In the genomic region with DNA sequence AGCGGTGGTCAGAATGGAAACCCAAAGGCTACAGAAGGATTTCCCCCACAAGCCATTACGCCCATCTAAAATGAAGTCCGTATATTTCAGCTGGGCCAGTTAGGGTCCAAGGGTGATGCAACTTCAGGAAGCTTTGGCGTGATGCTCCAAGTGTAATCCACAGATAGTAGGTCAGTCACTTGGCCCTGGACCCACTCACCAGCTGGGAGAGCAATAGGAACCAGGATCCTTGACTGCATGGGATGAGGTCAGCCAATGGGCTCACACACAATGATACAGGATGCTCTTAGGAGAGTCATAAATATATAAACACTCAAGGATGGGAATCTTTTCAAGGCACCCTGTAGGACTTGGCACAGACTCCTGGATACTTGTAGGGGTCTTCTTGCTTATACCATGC, we compare ENCODE assay signal across 10 mouse cellular contexts. TPM values are rescaled to one million over a fixed set of nuclear protein-coding genes. Genes with fewer than 3 reads are reported as not detected.
DNase-seq lines count a peak whose midpoint lies in the region; ATAC-seq lines count a peak whose summit lies in the region.
"Had no signal": no experiment of that assay in that cellular context is flagged by ENCODE, and none has a peak within 500 bp of the region (broad histone marks: within the 10 kb centered on the region; RNA-seq: fewer than 3 reads in every experiment).

No protein-coding gene starts in this region.

- WGBS in embryonic facial prominence, embryonic 10.5 days, result 93% methylated on average over 4 of the region's 4 CpGs
- 80% methylated on average over 4 of the region's 4 CpGs for WGBS in intestine, embryonic 16.5 days

- H3K9ac ChIP-seq in intestine, embryonic 16.5 days (ENCODE audit: low read depth, low read length), result no peak overlapping the region
- H3K9ac ChIP-seq: embryonic facial prominence, embryonic 15.5 days; hindbrain, embryonic 14.5 days had no signal

- no peaks in the 10 kb centered on the region for H3K9me3 ChIP-seq in embryonic facial prominence, embryonic 10.5 days
- no peaks in the 10 kb centered on the region for H3K9me3 ChIP-seq in intestine, embryonic 16.5 days (ENCODE audit: control insufficient read depth, low read length)
- H3K9me3 ChIP-seq: embryonic facial prominence, embryonic 15.5 days had no signal

- H3K4me2 ChIP-seq in intestine, embryonic 16.5 days (ENCODE audit: low read depth, low read length), result no peak overlapping the region
- H3K4me2 ChIP-seq: embryonic facial prominence, embryonic 15.5 days had no signal

- peaks cover 56% of the 10 kb centered on the region for H3K27me3 ChIP-seq in embryonic facial prominence, embryonic 10.5 days (replicated peaks; ENCODE audit: low read depth, poor library complexity, severe bottlenecking)
- peaks cover 5% of the 10 kb centered on the region; the same call in 1 of the 2 replicates for H3K27me3 ChIP-seq in intestine, embryonic 16.5 days (replicated peaks; ENCODE audit: control insufficient read depth, insufficient read depth, low read length)

- DNase-seq in kidney, postnatal 25 days, result peak; percentile 49 to 60
- no peak for DNase-seq in kidney, adult 11 months
- peak; percentile 94 for DNase-seq in cerebellum, adult 9-11 months
- peak; percentile 46 to 74 for DNase-seq in gastrocnemius, postnatal 4 days (ENCODE audit: low spot score in 2 of 2)
- DNase-seq in lung, postnatal 25 days (ENCODE audit: low spot score), result peak; percentile 56
- no peak for DNase-seq in embryonic facial prominence, embryonic 10.5 days (ENCODE audit: low spot score)

- no peak overlapping the region for H3K27ac ChIP-seq in embryonic facial prominence, embryonic 10.5 days (replicated peaks)
- H3K27ac ChIP-seq in intestine, embryonic 16.5 days (ENCODE audit: low read length), result no peak overlapping the region
- H3K27ac ChIP-seq: embryonic facial prominence, embryonic 15.5 days; hindbrain, embryonic 14.5 days; kidney, postnatal 0 days had no signal

- H3K4me1 ChIP-seq in embryonic facial prominence, embryonic 10.5 days, result peaks cover 61% of the 10 kb centered on the region
- H3K4me1 ChIP-seq in intestine, embryonic 16.5 days (ENCODE audit: control insufficient read depth, insufficient read depth, low read length), result peaks cover 12% of the 10 kb centered on the region

- no peak overlapping the region for H3K4me3 ChIP-seq in embryonic facial prominence, embryonic 10.5 days
- H3K4me3 ChIP-seq in intestine, embryonic 16.5 days (ENCODE audit: low read length), result no peak overlapping the region
- H3K4me3 ChIP-seq: embryonic facial prominence, embryonic 15.5 days had no signal

- no peaks in the 10 kb centered on the region for H3K36me3 ChIP-seq in embryonic facial prominence, embryonic 10.5 days (replicated peaks)
- no peaks in the 10 kb centered on the region for H3K36me3 ChIP-seq in intestine, embryonic 16.5 days (ENCODE audit: control insufficient read depth, insufficient read depth, low read length)
- H3K36me3 ChIP-seq: embryonic facial prominence, embryonic 15.5 days had no signal

- ATAC-seq in intestine, embryonic 16.5 days, result no peak

RNA-seq across cellular contexts. Expression of gene Afap1l2, which starts 3.0 kb away (rescaled TPM):
- total RNA-seq in gastrocnemius, postnatal 4 days (2021), result 10 to 100 TPM; 29.4 to 34.7 TPM
- polyA plus RNA-seq in embryonic facial prominence, embryonic 10.5 days (2016; fragmentation: Nextera tagmentation; extraction: Ambion mirVana), result 4.4 and 5.2 TPM in 2 replicates
- 16.5 and 16.9 TPM in 2 replicates for polyA plus RNA-seq in intestine, embryonic 16.5 days (2015; fragmentation: Nextera tagmentation; extraction: Ambion mirVana)

Comparison
In these comparisons a context has a peak if more than half of its experiments do, and no peak if none do; other contexts are left out.
1. DNase-seq: peak in kidney, postnatal 25 days (2 of 2), cerebellum, adult 9-11 months (single experiment), gastrocnemius, postnatal 4 days (2 of 2) and lung, postnatal 25 days (single experiment); none in kidney, adult 11 months (single experiment) and embryonic facial prominence, embryonic 10.5 days (single experiment).